Mouse (Mus musculus) CH12.LX (cell line): Measurements from ENCODE around the gene 4930404N11Rik.

Experiments used
- CTCF ChIP-seq, 2 experiments: IDR thresholded peaks in 1 of 2; conservative IDR thresholded peaks in 1 of 2; 2 replicates each; pipeline ENCODE4 v1.5.1; 2011 to 2012; ENCODE audit warnings: low read depth in 2 of 2, low read length in 2 of 2, improper control_type of control experiment in 1 of 2, inconsistent platforms in 1 of 2, mild to moderate bottlenecking in 1 of 2, moderate library complexity in 1 of 2
- EP300 ChIP-seq: IDR thresholded peaks from 2 replicates; pipeline ENCODE4 v1.6.1; 2011; ENCODE audit warnings: low read length, improper control_type of control experiment
- HCFC1 ChIP-seq: IDR thresholded peaks from 2 replicates; pipeline ENCODE4 v1.6.1; 2012; ENCODE audit warnings: low read depth, mild to moderate bottlenecking, inconsistent platforms, low read length, improper control_type of control experiment
- KAT2A ChIP-seq: IDR thresholded peaks from 2 replicates; pipeline ENCODE4 v1.6.1; 2012; ENCODE audit warnings: low read length, improper control_type of control experiment, inconsistent platforms; ENCODE audit not compliant: insufficient replicate concordance
- MAX ChIP-seq: IDR thresholded peaks from 2 replicates; pipeline ENCODE4 v1.6.1; 2011; ENCODE audit warnings: low read length, improper control_type of control experiment
- MYC ChIP-seq: IDR thresholded peaks from 2 replicates; pipeline ENCODE4 v1.6.1; 2011; ENCODE audit warnings: low read depth, mild to moderate bottlenecking, improper control_type of control experiment, low read length
- ZC3H11A ChIP-seq: IDR thresholded peaks from 2 replicates; pipeline ENCODE4 v1.6.1; 2012; ENCODE audit warnings: low read depth, mild to moderate bottlenecking, inconsistent platforms, low read length, improper control_type of control experiment

GRCm38 (mm10) chr10:81326858-81327257, 38.8 kb downstream of the 4930404N11Rik start:
- no peak for TF ChIP-seq KAT2A
- no peak for TF ChIP-seq MAX
- no peak for TF ChIP-seq EP300
- TF ChIP-seq HCFC1 = no peak
- TF ChIP-seq CTCF (conservative IDR thresholded peaks at IDR 0.05 in 1 of 2, IDR thresholded peaks at IDR 0.05 in 1 of 2; ENCODE audit: low read depth in 2 of 2, low read length in 2 of 2) = no peak
- no peak for TF ChIP-seq ZC3H11A
- no peak for TF ChIP-seq MYC
